Mouse (Mus musculus) gastrocnemius, postnatal 25 days (tissue): ENCODE results near the gene Rnf26. TPM values are rescaled to one million over a fixed set of nuclear protein-coding genes. Genes with fewer than 3 reads are reported as not detected.
A peak's percentile ranks its signal among the peaks of the same experiment; 100 is the strongest.

Experiments used
- DNase-seq: peaks from one replicate; pipeline ENCODE4 v3.0.0; 2022
- total RNA-seq, 2 experiments: library from RNA; stranded (reverse); gene quantifications; 1 replicate in 1 of 2; 2 replicates in 1 of 2; pipeline ENCODE4 v1.2.3; 2021

The Rnf26 gene
- total RNA-seq, 2 experiments from 2014 or later: 2.9 TPM

DNA sequence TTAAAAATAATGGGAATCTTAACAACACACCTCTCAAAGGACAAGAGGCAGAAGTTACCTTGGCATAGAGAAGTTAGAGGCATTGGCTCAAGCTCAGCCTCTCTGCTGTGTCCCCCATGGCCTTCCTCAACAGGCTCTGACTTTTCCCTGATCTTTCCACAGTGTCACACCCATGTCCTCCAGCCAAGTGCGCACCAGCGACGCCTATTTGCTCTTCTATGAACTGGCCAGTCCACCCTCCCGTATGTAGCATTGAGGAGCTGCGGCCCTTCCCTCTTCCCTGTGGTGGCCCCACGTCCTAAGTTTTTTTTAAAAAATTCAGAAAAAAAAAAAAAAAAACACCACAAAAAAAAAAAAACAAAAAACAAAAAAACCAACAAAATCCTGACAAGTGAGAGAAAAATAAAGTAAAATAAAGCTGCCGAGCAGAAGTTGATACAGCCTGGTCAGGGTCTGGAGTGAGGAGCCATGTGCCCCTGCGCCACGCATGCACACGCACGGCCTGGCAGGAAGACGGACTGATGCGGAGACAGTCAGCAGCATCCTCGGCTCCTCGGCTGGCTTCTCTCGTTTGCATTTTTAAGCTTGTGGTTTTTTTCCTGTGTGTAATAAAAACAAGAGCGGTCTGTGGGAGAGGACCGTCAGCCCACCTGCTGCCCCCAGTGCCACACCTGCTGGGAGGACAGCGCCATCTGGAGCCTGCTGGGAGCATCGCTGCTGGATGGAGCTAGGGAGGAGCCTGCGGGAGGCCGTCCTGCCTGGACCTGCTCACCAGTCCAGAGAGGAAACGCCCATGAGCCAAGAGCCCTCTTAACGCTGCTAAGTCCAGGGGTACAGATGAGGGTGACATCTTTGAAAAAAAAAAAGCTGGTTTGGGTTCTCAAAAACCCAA lies 19.5 kb downstream of the Rnf26 start:
- DNase-seq: peak; percentile 77

GRCm38 (mm10) chr9:44088877-44089608 lies 24.3 kb downstream of the Rnf26 start:
- DNase-seq: no peak

GRCm38 (mm10) chr9:44087761-44088455 lies 25.4 kb downstream of the Rnf26 start:
- peak; percentile 82 for DNase-seq

DNA sequence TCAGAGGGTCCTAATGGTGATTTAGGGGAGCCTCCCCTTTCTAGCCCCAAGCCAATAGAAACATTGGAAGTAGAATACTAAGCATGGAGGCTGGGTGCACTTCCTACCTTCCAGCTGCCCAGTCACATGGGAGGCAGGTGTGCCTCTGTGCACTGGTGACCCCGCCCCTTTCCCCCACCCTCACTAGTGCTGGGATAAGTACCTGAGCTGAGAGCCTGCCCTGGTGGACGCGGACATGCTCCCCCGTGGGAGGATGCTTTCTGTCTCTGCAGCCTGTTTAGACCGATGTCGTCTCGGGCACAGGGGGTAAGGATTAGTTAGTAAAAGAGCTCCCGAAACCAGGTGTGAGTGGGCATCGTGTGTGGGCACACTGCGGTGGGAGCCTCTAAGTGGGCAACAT lies 26.4 kb downstream of the Rnf26 start:
- peak; percentile 53 for DNase-seq

- DNase-seq: peak; percentile 80
Observed at GRCm38 (mm10) chr9:44085741-44086665, 27.3 kb downstream of the Rnf26 start.

GRCm38 (mm10) chr9:44085276-44085675 lies 28.0 kb downstream of the Rnf26 start:
- DNase-seq: no peak

DNA sequence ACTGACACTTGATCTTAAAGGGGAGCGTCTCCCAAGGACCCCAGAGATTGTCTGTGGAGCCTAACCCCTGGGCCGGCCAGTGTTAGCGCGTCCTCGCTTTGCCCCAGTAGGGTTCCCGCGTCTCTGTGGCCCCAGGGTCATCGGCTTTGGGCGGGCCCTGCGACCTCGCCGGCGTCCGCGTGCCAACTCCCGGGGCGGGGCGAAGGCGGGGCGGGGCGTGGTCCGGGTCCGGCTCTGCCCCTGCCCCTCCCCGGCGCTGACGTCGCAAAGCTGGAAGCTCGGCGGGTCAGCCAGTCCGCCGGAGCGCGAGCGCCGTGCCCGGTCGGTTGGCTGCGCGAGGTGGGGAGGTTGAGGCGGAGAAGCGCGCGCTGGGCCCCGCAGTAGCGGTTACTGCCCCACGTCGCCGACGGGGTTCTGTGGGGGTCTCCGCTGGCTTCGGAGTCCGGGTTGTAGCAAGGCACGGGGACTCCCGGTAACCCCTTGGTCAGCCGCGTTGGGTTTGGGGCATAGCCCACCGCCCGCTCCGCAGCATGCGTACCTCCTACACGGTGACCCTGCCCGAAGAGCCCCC lies 28.6 kb downstream of the Rnf26 start:
- DNase-seq: peak; percentile 97

- DNase-seq: no peak
Observed at GRCm38 (mm10) chr9:44084236-44084635, 29.1 kb downstream of the Rnf26 start.

DNA sequence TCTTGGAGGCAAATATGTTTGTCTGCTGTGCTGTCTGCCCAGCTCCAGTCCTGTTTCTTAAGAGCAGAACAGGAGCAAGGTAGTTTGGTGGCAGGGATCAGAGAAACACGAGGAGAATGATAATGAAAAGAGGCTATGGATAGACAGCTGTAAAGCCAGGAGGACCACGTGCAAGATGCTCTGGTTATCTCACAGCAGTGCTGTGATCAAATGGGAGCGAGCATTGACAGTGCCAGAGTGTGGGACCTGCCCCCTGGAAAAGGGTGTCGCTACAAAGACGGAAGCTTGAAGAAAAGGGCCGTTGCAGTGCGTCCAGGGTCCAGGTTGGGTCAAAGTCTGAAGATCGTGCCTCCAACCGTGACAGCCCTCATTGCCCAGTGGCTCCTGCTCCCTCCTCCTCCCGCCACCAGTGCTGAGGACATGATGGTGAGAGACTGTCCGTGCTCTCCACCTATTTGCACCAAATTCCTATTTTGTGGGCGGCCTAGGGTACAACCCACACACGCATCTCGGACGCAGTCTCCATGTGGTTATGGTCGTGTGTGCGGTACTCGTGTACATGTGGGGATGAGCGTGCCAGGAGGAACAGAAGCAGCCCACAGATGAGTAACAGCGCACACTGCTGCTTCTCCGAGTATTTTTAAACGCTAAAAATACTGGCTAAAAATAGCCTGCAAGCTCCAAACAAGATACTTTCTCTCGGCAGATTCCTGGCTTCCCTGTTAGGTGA lies 29.8 kb downstream of the Rnf26 start:
- peak; percentile 54 for DNase-seq

GRCm38 (mm10) chr9:44082266-44082665 lies 31.1 kb downstream of the Rnf26 start:
- no peak for DNase-seq

DNA sequence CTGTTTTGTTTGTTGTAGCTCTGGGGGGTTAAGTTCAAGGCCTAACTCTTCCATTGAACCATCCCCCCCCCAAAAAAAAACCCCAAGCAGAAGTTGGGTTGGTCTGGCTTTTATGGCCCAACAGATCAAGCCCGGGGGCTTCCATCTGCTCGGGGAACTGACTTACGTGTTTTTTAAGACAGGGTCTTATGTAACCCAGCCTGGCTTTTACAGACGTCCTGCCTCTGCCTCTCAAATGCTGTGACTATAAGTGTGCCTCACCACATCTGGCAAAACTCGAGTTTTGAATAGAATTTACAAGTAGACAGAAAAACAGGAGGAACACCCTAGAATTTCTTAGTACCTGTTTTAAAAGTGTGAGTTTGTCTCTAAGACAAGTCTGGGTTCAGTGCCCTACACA lies 31.7 kb downstream of the Rnf26 start:
- no peak for DNase-seq

DNA sequence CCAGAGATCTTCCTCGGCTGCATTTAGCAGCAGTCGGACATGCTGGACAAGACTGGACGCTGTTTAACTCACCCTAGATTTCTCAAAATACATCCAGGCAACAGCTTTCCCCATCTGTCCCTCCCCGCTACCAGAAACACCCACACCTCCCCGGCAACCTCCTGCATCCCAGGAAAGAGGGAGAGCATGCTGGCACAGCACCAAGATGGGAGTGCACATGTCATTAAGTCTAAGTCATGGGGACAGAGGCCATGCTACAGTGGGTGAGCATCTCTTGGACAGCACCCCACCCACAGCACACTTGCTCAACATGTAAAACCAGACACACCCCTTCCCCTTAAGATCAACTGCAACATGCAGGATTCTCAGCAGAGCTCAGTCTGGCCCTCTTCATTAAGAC lies 32.4 kb downstream of the Rnf26 start:
- DNase-seq: no peak

- no peak for DNase-seq
Observed at GRCm38 (mm10) chr9:44079997-44080780, 33.1 kb downstream of the Rnf26 start.

DNA sequence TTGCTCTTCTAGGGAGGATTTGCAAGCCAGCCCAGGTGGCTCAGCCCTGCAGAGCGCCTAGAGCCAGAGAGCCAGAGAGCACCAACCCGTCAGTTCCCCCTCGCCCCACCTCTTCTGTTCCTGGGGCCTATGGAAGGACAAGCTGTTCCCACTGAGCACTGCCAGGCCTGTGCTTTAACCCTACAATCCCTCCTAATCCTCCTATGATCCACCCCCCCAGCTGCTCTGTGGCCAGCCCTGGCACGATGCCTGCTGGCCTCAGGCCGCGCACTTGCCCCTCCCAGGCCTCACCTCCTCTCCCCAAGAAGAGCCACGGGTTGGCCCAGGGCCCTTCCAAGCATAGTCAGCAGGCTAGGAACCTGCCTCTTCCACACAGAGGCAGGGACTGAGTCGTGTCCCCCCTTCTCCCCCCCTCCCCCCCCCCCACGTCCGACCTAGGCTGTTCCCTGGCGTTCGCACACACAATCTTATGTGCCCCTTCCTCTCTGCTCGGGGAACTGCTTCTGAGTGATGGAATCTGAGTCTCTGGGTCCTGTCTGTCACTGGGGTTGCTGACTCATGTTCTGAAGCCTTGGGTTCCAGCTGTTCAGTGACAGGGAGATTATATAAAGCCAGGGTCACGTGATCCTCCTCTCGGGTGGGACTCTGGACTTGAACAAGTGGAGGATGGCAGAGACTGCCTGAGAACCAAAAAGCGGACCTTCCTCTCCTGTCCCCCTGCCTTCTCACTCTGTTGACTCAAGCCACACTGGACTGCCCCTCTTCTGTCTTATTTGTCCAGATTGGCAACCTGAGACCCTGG lies 34.2 kb downstream of the Rnf26 start:
- DNase-seq: peak; percentile 96

DNA sequence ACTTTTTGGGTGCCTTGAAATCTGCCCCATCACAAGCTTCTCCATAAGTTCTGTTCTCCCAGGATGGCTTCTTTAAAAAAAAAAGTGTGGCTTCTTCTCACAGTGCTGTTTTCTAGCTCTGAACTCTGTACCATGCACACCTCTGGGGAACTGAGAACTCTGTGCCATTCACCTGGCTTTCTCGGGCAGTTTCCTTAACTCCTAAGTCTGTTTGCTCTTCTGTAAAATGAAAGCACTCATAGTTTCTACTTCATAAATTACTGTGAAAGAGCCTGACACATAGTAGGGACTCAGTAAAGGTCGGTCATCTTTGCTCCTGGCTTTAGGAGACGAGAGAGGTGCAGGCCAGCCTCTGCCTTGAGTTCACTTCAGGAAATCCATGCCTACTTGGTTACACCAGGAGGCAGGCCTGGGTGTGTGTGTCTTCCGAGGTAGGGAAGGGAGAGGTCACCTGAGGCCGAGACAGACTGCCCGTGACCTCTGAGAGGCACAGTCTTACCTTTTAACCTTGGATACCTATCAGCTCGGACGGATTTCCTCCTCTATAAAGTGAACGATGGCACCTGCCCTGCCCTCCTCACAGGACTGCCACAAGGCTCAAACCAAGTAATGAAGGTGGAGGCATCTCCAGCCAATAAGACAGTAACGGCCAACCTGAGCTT lies 35.0 kb downstream of the Rnf26 start:
- DNase-seq: no peak

- no peak for DNase-seq
Observed at GRCm38 (mm10) chr9:44077266-44077910, 35.9 kb downstream of the Rnf26 start.

- DNase-seq: peak; percentile 87
Observed at GRCm38 (mm10) chr9:44076764-44077120, 36.6 kb downstream of the Rnf26 start.
